ENCODE assay signal across 8 mouse cellular contexts in genomic region chr7:35555224-35556204, GRCm38 (mm10). TPM values are rescaled to one million over a fixed set of nuclear protein-coding genes. Genes with fewer than 3 reads are reported as not detected.
A peak's percentile ranks its signal among the peaks of the same experiment; 100 is the strongest.
DNase-seq lines count a peak whose midpoint lies in the region; ATAC-seq and TF ChIP-seq lines count a peak whose summit lies in the region.

No protein-coding gene starts in this region.

- TF ChIP-seq CTCF in layer of hippocampus, adult 2 months (conservative IDR thresholded peaks at IDR 0.05), result no peak
- no peak for TF ChIP-seq CTCF in lung, embryonic 14.5 days (IDR thresholded peaks at IDR 0.05; ENCODE audit: low read depth)
- no peak for TF ChIP-seq CTCF in olfactory bulb, adult 2 months (IDR thresholded peaks at IDR 0.05; ENCODE audit: insufficient read depth, low read depth, low read length)
- TF ChIP-seq CTCF in thymus, adult 2 months (IDR thresholded peaks at IDR 0.05; ENCODE audit: borderline replicate concordance, control insufficient read depth, extremely low read depth, insufficient read depth, low read length, poor library complexity), result peak; percentile 32; the same call in 1 of the 2 replicates

- no peaks in the 10 kb centered on the region for H3K9me3 ChIP-seq in forebrain, embryonic 15.5 days
- no peaks in the 10 kb centered on the region for H3K9me3 ChIP-seq in lung, embryonic 14.5 days (ENCODE audit: low read depth, low read length)

- H3K27ac ChIP-seq in forebrain, embryonic 15.5 days (replicated peaks), result peak overlapping the region; percentile 93
- peak overlapping the region; percentile 95 for H3K27ac ChIP-seq in layer of hippocampus, adult 2 months
- peak overlapping the region; percentile 98 for H3K27ac ChIP-seq in lung, embryonic 14.5 days (ENCODE audit: low read depth)
- peak overlapping the region; percentile 65 for H3K27ac ChIP-seq in olfactory bulb, adult 2 months (ENCODE audit: insufficient read depth, low read depth, low read length)
- peak overlapping the region; percentile 4; the same call in 1 of the 2 replicates for H3K27ac ChIP-seq in thymus, adult 2 months (ENCODE audit: control insufficient read depth, insufficient read depth, low read length)

- TF ChIP-seq POLR2A in olfactory bulb, adult 2 months (IDR thresholded peaks at IDR 0.05; ENCODE audit: insufficient read depth, low read depth, low read length), result peak; percentile 92
- TF ChIP-seq POLR2A in thymus, adult 2 months (IDR thresholded peaks at IDR 0.05; ENCODE audit: control insufficient read depth, extremely low read depth, insufficient read depth, low read length, poor library complexity), result peak; percentile 77

- DNase-seq in ES-CJ7 (ENCODE audit: low read depth, low spot score), result peak; percentile 94
- peak; percentile 80 for DNase-seq in cerebellum, adult 11 months
- peak; percentile 86 to 92 for DNase-seq in heart, postnatal 36 days
- DNase-seq in layer of hippocampus, adult 2 months (ENCODE audit: low spot score in 2 of 2), result peak; percentile 89 to 92
- DNase-seq in lung, embryonic 14.5 days, result peak; percentile 96
- DNase-seq in thymus, adult 2 months, result peak; percentile 84

- H3K4me3 ChIP-seq in forebrain, embryonic 15.5 days, result peak overlapping the region; percentile 71
- H3K4me3 ChIP-seq in layer of hippocampus, adult 2 months, result peak overlapping the region; percentile 83
- H3K4me3 ChIP-seq in lung, embryonic 14.5 days (ENCODE audit: low read depth, low read length), result peak overlapping the region; percentile 76
- peak overlapping the region; percentile 81 for H3K4me3 ChIP-seq in olfactory bulb, adult 2 months (ENCODE audit: insufficient read depth, low read depth, low read length)
- peak overlapping the region; percentile 63 for H3K4me3 ChIP-seq in thymus, adult 2 months (ENCODE audit: control insufficient read depth, insufficient read depth, low read length)

- intact Hi-C loops in heart, postnatal 36 days (cut with DNase I), result loop anchor here (2.0 to 10.0 kb wide), 3 partner anchors 31 to 238 kb away; partner anchors contain the start of genes Ankrd27, Dpy19l3 and Gpatch1

- peak overlapping the region; percentile 91 for H3K4me2 ChIP-seq in forebrain, embryonic 15.5 days (replicated peaks)
- peak overlapping the region; percentile 93 for H3K4me2 ChIP-seq in lung, embryonic 14.5 days

- no peaks in the 10 kb centered on the region for H3K27me3 ChIP-seq in forebrain, embryonic 15.5 days
- no peaks in the 10 kb centered on the region for H3K27me3 ChIP-seq in lung, embryonic 14.5 days (ENCODE audit: insufficient read depth, low read length)
- H3K27me3 ChIP-seq in thymus, adult 2 months (ENCODE audit: control insufficient read depth, insufficient read depth, low read length), result no peaks in the 10 kb centered on the region

- peak; percentile 94 for ATAC-seq in forebrain, embryonic 15.5 days (replicated peaks)
- ATAC-seq in lung, embryonic 14.5 days (ENCODE audit: insufficient read depth), result peak; percentile 94

- peaks cover 7% of the 10 kb centered on the region for H3K36me3 ChIP-seq in forebrain, embryonic 15.5 days
- peaks cover 8% of the 10 kb centered on the region for H3K36me3 ChIP-seq in lung, embryonic 14.5 days (ENCODE audit: insufficient read depth)
- no peaks in the 10 kb centered on the region for H3K36me3 ChIP-seq in thymus, adult 2 months (ENCODE audit: control insufficient read depth, insufficient read depth, low read length)

- WGBS in forebrain, embryonic 15.5 days, result under 1% methylated on average over 70 of the region's 93 CpGs
- under 1% methylated on average over 93 of the region's 93 CpGs for WGBS in lung, embryonic 14.5 days
- under 1% methylated on average over 93 of the region's 93 CpGs for WGBS in olfactory bulb, adult 2 months
- WGBS in thymus, adult 2 months, result 2% methylated on average over 92 of the region's 93 CpGs

- peaks cover 23% of the 10 kb centered on the region for H3K4me1 ChIP-seq in forebrain, embryonic 15.5 days
- no peaks in the 10 kb centered on the region for H3K4me1 ChIP-seq in lung, embryonic 14.5 days (ENCODE audit: insufficient read depth)
- peaks cover 3% of the 10 kb centered on the region for H3K4me1 ChIP-seq in olfactory bulb, adult 2 months (ENCODE audit: control insufficient read depth, insufficient read depth, low read length)
- peaks cover 5% of the 10 kb centered on the region; the same call in 1 of the 2 replicates for H3K4me1 ChIP-seq in thymus, adult 2 months (replicated peaks; ENCODE audit: control insufficient read depth, insufficient read depth, low read length)

- H3K9ac ChIP-seq in forebrain, embryonic 15.5 days (replicated peaks), result peak overlapping the region; percentile 97
- peak overlapping the region; percentile 97 for H3K9ac ChIP-seq in lung, embryonic 14.5 days

RNA-seq across cellular contexts. Expression of gene Nudt19, which starts 0.6 kb away (rescaled TPM):
- polyA plus RNA-seq in forebrain, embryonic 15.5 days (2015; fragmentation: Nextera tagmentation; extraction: Ambion mirVana), result 97.4 and 97.5 TPM in 2 replicates
- 10 to 100 TPM; 66.8 to 82.3 TPM for total RNA-seq in heart, postnatal 36 days (2021)
- 10 to 100 TPM; 65.1 to 67.3 TPM for total RNA-seq in layer of hippocampus, adult 2 months (2021)
- polyA plus RNA-seq in lung, embryonic 14.5 days (2014; fragmentation: Nextera tagmentation; extraction: Ambion mirVana), result 53.9 and 54.9 TPM in 2 replicates
- not detected in 2 replicates for polyA plus RNA-seq in olfactory bulb, adult 2 months (2012; ENCODE audit: insufficient read depth, insufficient read length, low replicate concordance, missing spikeins)
- 40.2 and 44.1 TPM in 2 replicates for polyA plus RNA-seq in thymus, adult 2 months (2012; rRNA removed)

RNA-seq across cellular contexts. Expression of gene Tdrd12, which starts 18.0 kb away (rescaled TPM):
- 0.43 and 0.51 TPM in 2 replicates for polyA plus RNA-seq in forebrain, embryonic 15.5 days (2015; fragmentation: Nextera tagmentation; extraction: Ambion mirVana)
- not detected for total RNA-seq in heart, postnatal 36 days (2021)
- total RNA-seq in layer of hippocampus, adult 2 months (2021), result under 1 TPM; 0.64 to 0.74 TPM
- polyA plus RNA-seq in lung, embryonic 14.5 days (2014; fragmentation: Nextera tagmentation; extraction: Ambion mirVana), result 0.30 and 0.75 TPM in 2 replicates
- not detected in 2 replicates for polyA plus RNA-seq in olfactory bulb, adult 2 months (2012; ENCODE audit: insufficient read depth, insufficient read length, low replicate concordance, missing spikeins)
- 0.24 TPM in 1 of 2 replicates, not detected in the other for polyA plus RNA-seq in thymus, adult 2 months (2012; rRNA removed)

RNA-seq across cellular contexts. Expression of gene Rgs9bp, which starts 29.9 kb away (rescaled TPM):
- 0.08 and 0.10 TPM in 2 replicates for polyA plus RNA-seq in forebrain, embryonic 15.5 days (2015; fragmentation: Nextera tagmentation; extraction: Ambion mirVana)
- total RNA-seq in heart, postnatal 36 days (2021), result under 1 TPM; 0.03 to 0.06 TPM
- under 1 TPM; 0.34 to 0.51 TPM for total RNA-seq in layer of hippocampus, adult 2 months (2021)
- polyA plus RNA-seq in lung, embryonic 14.5 days (2014; fragmentation: Nextera tagmentation; extraction: Ambion mirVana), result 0.24 and 0.36 TPM in 2 replicates
- polyA plus RNA-seq in olfactory bulb, adult 2 months (2012; ENCODE audit: insufficient read depth, insufficient read length, low replicate concordance, missing spikeins), result not detected in 2 replicates
- polyA plus RNA-seq in thymus, adult 2 months (2012; rRNA removed), result 0.26 TPM in 2 replicates

RNA-seq across cellular contexts. Expression of gene Ankrd27, which starts 30.5 kb away (rescaled TPM):
- polyA plus RNA-seq in forebrain, embryonic 15.5 days (2015; fragmentation: Nextera tagmentation; extraction: Ambion mirVana), result 30.1 and 32.0 TPM in 2 replicates
- 10 to 100 TPM; 11.2 to 13.0 TPM for total RNA-seq in heart, postnatal 36 days (2021)
- total RNA-seq in layer of hippocampus, adult 2 months (2021), result 10 to 100 TPM; 35.8 to 44.2 TPM
- 38.1 and 38.8 TPM in 2 replicates for polyA plus RNA-seq in lung, embryonic 14.5 days (2014; fragmentation: Nextera tagmentation; extraction: Ambion mirVana)
- polyA plus RNA-seq in olfactory bulb, adult 2 months (2012; ENCODE audit: insufficient read depth, insufficient read length, low replicate concordance, missing spikeins), result not detected in 2 replicates
- 41.6 and 44.9 TPM in 2 replicates for polyA plus RNA-seq in thymus, adult 2 months (2012; rRNA removed)

Comparison
In these comparisons a context has a peak if more than half of its experiments do, and no peak if none do; other contexts are left out.
1. Peak in every context shown above with its lines: DNase-seq, ATAC-seq, H3K4me3 ChIP-seq and H3K27ac ChIP-seq.
2. H3K27ac ChIP-seq: peak in every context shown above with its lines; median percentile 98 in lung, embryonic 14.5 days; 95 in layer of hippocampus, adult 2 months; 93 in forebrain, embryonic 15.5 days; 65 in olfactory bulb, adult 2 months; 4 in thymus, adult 2 months.
3. RNA of gene Nudt19, which starts 0.6 kb away (polyA plus RNA-seq): 97.4 to 97.5 TPM in forebrain, embryonic 15.5 days, 53.9 to 54.9 TPM in lung, embryonic 14.5 days and 40.2 to 44.1 TPM in thymus, adult 2 months; not detected in olfactory bulb, adult 2 months; every median in the first group is over 10 times any median in the second.